Mouse (Mus musculus) cerebellum, postnatal 4 days (tissue): Measurements from ENCODE around the gene Exosc10.

Experiments used
- DNase-seq, 2 experiments: peaks; one replicate each; pipeline ENCODE4 v3.0.0; 2022; ENCODE audit warnings: low spot score in 2 of 2, mixed read lengths in 1 of 2

The Exosc10 gene

GRCm38 (mm10) chr4:148607758-148608157, 49.5 kb downstream of the Exosc10 start:
- peak in 1 of 2 experiments; percentile 70 for DNase-seq

DNA sequence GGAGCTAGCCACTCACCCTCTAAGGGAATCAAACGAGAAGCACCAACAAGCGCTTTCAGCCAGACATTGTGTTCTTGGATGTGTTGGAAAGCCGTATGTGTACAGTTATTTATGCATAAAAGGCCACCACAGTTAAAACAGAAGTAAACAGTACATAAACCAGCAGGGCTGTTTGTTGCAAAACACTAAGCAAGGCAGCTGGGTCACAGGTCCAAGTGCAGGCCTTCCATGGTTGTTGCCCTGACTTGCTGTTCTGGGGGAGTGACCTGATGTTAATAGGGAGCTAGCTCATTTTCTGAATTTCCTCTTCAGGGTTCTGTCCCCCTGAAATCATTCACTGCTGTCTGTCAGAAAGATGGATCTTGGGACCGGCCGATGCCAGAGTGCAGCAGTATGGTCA, 51.6 kb downstream of the Exosc10 start:
- DNase-seq, result no peak

GRCm38 (mm10) chr4:148610631-148611364, 52.6 kb downstream of the Exosc10 start:
- no peak for DNase-seq

DNA sequence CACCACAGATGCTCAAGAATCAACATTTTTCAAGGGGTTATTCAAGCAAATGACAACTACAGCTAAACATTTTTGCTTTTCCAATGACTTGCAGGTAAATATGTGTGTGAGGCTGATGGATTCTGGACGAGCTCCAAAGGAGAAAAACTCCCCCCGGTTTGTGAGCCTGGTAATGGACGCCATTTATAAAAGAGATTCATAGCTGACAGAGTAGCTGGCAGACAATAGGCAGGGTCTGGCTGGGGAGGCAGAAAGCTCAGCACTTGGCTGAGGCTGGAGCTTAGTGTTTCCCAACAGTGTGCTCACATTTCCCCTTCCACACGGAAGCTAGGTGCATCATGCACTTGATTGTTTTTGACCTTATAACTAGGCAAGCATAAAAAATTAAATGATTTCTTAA, 54.3 kb downstream of the Exosc10 start:
- DNase-seq, result no peak

DNA sequence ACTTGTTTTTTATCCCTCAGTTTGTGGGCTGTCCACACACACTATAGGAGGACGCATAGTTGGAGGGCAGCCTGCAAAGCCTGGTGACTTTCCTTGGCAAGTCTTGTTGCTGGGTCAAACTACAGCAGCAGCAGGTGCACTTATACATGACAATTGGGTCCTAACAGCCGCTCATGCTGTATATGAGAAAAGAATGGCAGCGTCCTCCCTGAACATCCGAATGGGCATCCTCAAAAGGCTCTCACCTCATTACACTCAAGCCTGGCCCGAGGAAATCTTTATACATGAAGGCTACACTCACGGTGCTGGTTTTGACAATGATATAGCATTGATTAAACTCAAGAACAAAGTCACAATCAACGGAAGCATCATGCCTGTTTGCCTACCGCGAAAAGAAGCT, 55.5 kb downstream of the Exosc10 start:
- no peak for DNase-seq

- DNase-seq, result no peak
These were observed 61.6 kb downstream of the Exosc10 start for GRCm38 (mm10) chr4:148619805-148620204.

GRCm38 (mm10) chr4:148620718-148621117, 62.5 kb downstream of the Exosc10 start:
- no peak for DNase-seq

- no peak for DNase-seq
These were observed 64.3 kb downstream of the Exosc10 start for GRCm38 (mm10) chr4:148622485-148622884.

GRCm38 (mm10) chr4:148623609-148624008, 65.4 kb downstream of the Exosc10 start:
- no peak for DNase-seq

- DNase-seq, result no peak
These were observed 66.8 kb downstream of the Exosc10 start for GRCm38 (mm10) chr4:148625010-148625409.

DNA sequence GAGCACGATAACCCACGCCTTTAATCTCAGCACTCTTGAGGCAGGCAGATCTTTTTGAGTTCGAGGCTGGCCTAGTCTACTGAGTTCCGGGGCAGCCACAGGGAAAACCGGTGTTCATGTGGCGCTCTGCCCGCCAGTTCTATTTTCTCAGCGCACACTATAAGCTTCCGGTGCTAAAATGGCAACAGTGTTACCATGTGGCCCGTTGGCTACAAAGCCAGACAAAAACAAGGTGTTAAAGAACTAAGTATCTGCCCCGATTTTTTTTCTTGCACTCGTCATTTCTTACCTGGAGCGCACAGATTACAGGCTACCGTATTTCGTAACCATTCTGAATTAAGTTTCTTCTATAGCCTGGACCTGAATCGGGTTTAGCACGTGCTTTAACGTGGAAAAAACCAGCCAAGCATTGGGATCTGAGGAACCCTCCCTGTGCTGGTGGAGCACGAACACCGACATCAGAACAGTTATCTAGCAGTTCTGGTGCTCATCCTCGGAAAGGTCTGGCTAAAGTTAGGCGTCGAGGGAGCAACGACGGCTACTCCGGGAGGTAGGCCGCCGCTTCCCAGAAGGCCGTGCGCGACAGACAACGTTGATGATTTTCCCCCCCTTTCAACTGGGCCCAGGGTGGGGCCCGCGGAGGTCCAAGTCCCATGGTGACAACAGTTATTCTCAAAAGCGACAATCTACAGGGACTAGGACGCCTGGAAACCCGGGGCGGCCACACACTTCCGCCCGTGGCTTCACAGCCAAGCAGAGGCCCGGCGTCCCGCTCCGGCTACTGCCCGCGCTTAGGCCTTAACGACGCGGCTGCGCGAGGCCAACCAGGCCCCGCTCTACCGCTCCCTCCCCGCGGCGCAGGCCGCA, 67.8 kb downstream of the Exosc10 start:
- no peak for DNase-seq

- peak; percentile 92 to 97 for DNase-seq
These were observed 68.5 kb downstream of the Exosc10 start, which contains the start of gene Tardbp for GRCm38 (mm10) chr4:148626623-148627185. Gene Tardbp, minus strand, starts transcription at chr4:148627019.

GRCm38 (mm10) chr4:148627246-148627645, 69.0 kb downstream of the Exosc10 start:
- DNase-seq, result no peak
